Mouse (Mus musculus): ENCODE data around the gene Stn1.
"Not testable (repeated sequence)": the region's sequence is repeated elsewhere in the genome, so short reads cannot be mapped to it uniquely, and the experiment has no call there.

The Stn1 gene

GRCm38 (mm10) chr19:47537300-47537792 is at the start of gene Stn1:
Gene Stn1 (minus strand): TSS chr19:47537507.
- DNase-seq (ENCODE audit: low spot score) = peak; percentile 14

GRCm38 (mm10) chr19:47587009-47587408 is 49.7 kb upstream of the Stn1 start:
- no peak for DNase-seq (ENCODE audit: low spot score)

DNA sequence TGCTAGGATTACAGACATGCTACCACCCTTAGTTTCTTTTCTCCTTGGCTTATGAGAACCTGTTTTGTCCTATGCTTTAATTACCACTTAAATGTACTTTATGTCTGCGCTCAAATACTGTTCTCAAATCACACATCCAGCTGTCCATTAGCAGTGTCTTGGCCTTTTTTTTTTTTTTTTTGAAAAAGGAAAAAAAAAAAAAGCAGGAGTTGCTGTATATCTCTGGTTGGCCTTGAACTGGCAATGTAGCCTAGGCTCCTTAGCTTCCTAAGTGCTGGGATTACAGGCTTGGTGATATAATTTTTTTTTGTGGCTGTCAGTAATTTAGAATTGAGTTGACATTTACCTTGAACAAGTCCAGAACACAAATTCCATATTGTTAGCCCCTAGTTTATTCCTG is 48.5 kb upstream of the Stn1 start:
- no peak for DNase-seq (ENCODE audit: low spot score)

GRCm38 (mm10) chr19:47579788-47580631 is 42.7 kb upstream of the Stn1 start:
- peak; percentile 52 for DNase-seq (ENCODE audit: low spot score)

- DNase-seq (ENCODE audit: low spot score) = peak; percentile 82
Observed at GRCm38 (mm10) chr19:47579225-47579787, 42.0 kb upstream of the Stn1 start, which contains the start of gene Slk. Gene Slk (plus strand): TSS chr19:47579678.

- DNase-seq (ENCODE audit: low spot score) = no peak
Observed at GRCm38 (mm10) chr19:47578581-47579224, 41.4 kb upstream of the Stn1 start.

- no peak for DNase-seq (ENCODE audit: low spot score)
Observed at GRCm38 (mm10) chr19:47573718-47574117, 36.4 kb upstream of the Stn1 start.

- DNase-seq (ENCODE audit: low spot score) = not testable (repeated sequence)
Observed at GRCm38 (mm10) chr19:47571981-47572380, 34.7 kb upstream of the Stn1 start.

DNA sequence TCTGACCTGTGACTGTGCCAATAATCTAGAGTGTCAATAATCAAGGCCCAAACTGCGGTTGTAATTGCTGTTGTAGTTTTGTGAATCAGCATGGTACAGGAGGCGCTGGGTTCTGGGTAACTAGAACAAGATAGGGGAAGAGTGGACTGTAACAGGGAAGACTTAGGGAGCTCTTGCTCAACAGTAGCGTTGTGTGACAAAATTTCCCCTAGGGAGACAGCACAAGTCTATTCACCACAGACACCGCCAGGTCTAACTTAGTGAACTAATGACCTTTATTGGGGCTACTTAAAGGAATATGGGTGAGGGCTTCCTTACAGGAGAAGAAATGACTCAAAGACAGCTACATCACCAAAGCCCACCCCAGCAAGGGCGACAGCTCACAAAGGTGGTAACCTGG is 32.7 kb upstream of the Stn1 start:
- no peak for DNase-seq (ENCODE audit: low spot score)

- no peak for DNase-seq (ENCODE audit: low spot score)
Observed at GRCm38 (mm10) chr19:47565994-47566393, 28.7 kb upstream of the Stn1 start.

DNA sequence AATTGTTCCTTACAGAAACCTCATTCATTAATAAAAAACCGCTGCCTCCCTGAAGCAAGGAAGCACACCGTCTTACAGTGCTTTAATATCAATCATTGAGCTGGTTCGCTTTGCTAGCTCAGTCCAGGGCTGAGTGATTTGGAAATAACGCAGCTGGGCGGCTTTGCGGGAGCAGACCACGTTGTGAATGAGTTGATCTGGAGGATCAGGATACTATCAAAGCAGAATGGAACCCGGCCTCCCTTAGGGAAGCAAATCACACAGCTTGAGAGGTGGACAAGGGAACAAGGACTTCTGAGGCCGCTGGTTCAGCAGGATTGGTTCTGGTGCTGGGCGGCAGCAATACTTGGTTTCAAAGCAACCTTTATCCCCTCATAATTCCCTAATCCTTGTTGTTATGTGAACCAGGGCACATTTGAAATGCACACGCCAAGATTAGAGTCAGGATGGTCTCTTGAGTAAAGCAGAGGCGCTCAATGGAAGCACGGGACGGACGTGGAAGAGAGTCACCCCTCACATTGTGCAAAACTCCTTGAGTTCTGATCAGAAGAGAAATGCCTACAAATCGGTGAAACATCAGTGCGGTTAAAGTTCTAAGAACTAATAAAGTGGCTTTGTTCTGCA is 27.8 kb upstream of the Stn1 start:
- DNase-seq (ENCODE audit: low spot score) = no peak

- DNase-seq (ENCODE audit: low spot score) = no peak
Observed at GRCm38 (mm10) chr19:47563715-47564114, 26.4 kb upstream of the Stn1 start.

DNA sequence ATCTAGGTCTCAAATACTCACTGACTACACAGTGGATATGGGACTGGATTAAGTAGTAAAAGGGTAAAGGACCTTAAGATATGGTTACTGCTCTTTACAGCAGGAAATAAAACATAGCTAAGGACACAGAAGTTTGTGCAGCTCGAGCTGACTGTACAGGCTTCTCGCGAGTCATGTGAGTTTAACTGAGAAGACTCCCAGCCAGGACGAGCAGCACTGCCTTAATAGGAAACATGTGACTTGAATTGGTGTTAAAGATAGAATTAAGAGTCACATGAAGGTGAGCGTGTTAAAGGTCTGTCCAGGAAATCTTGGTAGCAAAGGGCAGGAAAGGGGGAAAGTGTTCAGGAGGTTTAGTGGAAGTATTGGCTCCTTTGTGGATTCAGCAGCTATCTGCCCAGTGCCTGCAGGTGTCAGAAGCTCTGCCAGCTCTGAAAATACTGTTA is 24.7 kb upstream of the Stn1 start:
- peak; percentile 34 for DNase-seq (ENCODE audit: low spot score)

- DNase-seq (ENCODE audit: low spot score) = no peak
Observed at GRCm38 (mm10) chr19:47560544-47561161, 23.3 kb upstream of the Stn1 start.

DNA sequence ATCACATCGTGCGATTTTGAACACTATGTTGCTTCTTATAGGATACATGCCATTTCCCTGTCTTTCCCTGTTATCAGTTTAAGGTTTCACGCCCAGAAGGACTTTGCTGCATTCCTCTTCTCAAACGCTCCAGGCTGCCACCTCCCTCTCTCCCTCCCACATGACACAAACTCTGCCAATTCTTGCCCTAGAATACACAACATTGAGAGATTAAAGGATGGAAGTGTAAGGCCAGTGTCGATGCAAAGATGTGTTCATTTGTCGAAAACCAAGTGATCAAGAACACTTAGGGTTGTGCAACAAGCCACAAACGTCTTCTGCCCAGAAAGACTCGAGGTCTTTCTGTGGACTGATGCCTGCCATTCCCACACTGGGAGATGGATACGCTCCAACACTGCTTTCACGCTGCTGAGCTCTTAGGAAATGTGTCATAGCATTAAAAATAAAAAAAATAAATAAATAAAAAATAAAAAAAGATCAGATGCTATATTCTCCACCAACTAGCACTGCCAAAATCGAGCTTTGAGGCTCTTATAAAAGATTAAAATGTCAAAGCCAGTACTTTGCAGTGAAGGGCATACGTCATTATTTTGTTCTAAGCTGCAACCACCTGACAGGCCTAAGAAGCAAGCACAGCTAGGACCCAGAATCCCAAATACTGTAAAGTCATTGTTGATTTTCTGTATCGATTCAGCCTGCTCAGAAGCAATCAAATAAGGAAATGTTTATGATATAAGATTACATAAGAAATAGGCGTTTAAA is 22.6 kb upstream of the Stn1 start:
- peak; percentile 79 for DNase-seq (ENCODE audit: low spot score)

- DNase-seq (ENCODE audit: low spot score) = no peak
Observed at GRCm38 (mm10) chr19:47559145-47559544, 21.8 kb upstream of the Stn1 start.

- no peak for DNase-seq (ENCODE audit: low spot score)
Observed at GRCm38 (mm10) chr19:47549584-47549983, 12.3 kb upstream of the Stn1 start.

DNA sequence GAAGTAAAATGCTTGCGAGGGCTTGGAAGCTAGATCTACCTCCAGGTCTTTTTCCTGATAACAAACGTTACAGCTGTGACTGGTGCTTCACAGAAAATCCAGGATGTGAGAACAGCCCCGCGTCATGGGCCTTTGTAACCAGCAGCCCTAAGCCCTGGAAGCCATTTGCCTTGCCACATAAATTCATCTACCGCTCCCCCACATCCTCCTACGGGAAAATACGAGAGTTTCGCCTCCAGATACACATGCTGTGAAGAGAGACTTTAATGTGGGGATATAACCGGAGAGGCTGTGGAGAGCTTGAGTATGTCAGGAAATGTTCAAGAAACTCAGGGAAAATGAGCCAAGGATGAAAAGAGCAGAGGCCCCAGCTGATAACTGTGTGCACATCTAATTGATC is 11.9 kb upstream of the Stn1 start:
- no peak for DNase-seq (ENCODE audit: low spot score)

DNA sequence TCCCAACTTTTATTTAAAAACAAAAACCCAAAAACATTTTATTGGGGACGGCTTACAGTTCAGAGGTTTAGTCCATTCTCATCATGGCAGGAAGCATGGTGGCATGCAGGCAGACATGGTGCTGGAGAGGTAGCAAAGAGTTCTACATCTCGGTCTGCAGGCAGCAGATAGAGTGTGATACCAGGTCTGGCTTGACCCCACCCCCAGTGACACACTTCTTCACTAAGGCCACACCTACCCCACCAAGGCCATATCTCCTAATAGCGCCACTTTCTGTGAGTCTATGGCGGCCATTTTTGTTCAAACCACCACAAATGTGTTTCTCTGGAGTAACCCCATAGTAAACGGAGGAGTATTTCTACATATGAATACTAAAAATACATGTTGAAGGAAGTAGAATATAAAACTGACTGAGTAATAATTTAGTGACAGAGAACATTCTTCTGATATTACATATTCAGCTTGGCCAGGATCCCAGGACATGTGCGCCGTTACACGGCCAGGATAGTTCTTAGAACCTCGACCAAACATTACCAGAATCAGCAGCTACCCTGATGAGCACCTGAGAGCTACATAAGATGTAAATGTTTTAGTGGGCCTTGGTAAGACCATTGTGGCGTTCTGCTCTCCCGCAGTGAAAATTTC is 11.2 kb upstream of the Stn1 start:
- DNase-seq (ENCODE audit: low spot score) = no peak

- DNase-seq (ENCODE audit: low spot score) = no peak
Observed at GRCm38 (mm10) chr19:47545528-47545927, 8.2 kb upstream of the Stn1 start.

- DNase-seq (ENCODE audit: low spot score) = no peak
Observed at GRCm38 (mm10) chr19:47545055-47545454, 7.7 kb upstream of the Stn1 start.
